Mouse (Mus musculus) heart, postnatal 0 days (tissue): ENCODE data around the gene Ghr. TPM values are rescaled to one million over a fixed set of nuclear protein-coding genes. Genes with fewer than 3 reads are reported as not detected.

Source experiments
- ATAC-seq: fragments of 200-750 bp; cut with Nextera tagmentation; 2 replicates; pipeline ENCODE4 v1.8.0; 2017; ENCODE audit warnings: low read depth, moderate number of reproducible peaks, moderate library complexity; ENCODE audit not compliant: insufficient read depth
- DNase-seq: peaks from one replicate; pipeline ENCODE4 v3.0.0-alpha.2; 2016; ENCODE audit warnings: low spot score
- H3K27ac ChIP-seq: fragments of 300-500 bp; sonication (generic); 2 replicates; pipeline ENCODE4 v1.5.1; 2014; ENCODE audit warnings: low read depth, mild to moderate bottlenecking
- H3K27me3 ChIP-seq: fragments of 300-500 bp; sonication (generic); 2 replicates; pipeline ENCODE4 v1.6.1; 2014; ENCODE audit warnings: low read length, mixed read lengths; ENCODE audit not compliant: control insufficient read depth, insufficient read depth
- H3K36me3 ChIP-seq: fragments of 300-500 bp; sonication (generic); replicated peaks from 2 replicates; pipeline ENCODE4 v1.6.1; 2014; ENCODE audit warnings: low read length, mixed read lengths; ENCODE audit not compliant: control insufficient read depth, insufficient read depth
- H3K4me1 ChIP-seq: fragments of 300-500 bp; sonication (generic); 2 replicates; pipeline ENCODE4 v1.6.1; 2014; ENCODE audit warnings: antibody characterized with exemption; ENCODE audit not compliant: control insufficient read depth, insufficient read depth
- H3K4me2 ChIP-seq: fragments of 300-500 bp; sonication (generic); 2 replicates; pipeline ENCODE4 v1.6.1; 2014; ENCODE audit warnings: low read depth, mild to moderate bottlenecking, low read length, moderate library complexity
- H3K4me3 ChIP-seq: fragments of 300-500 bp; sonication (generic); 2 replicates; pipeline ENCODE4 v1.5.1; 2014; ENCODE audit warnings: low read depth, low read length
- H3K9ac ChIP-seq: fragments of 300-500 bp; sonication (generic); replicated peaks from 2 replicates; pipeline ENCODE4 v1.6.1; 2014; ENCODE audit warnings: low read depth, low read length, mixed read lengths
- H3K9me3 ChIP-seq: fragments of 300-500 bp; sonication (generic); replicated peaks from 2 replicates; pipeline ENCODE4 v1.6.1; 2016; ENCODE audit warnings: low read length; ENCODE audit not compliant: control insufficient read depth
- CTCF ChIP-seq: IDR thresholded peaks from 2 replicates; pipeline ENCODE4 v1.5.1; 2016; ENCODE audit warnings: antibody characterized with exemption, control low read depth, low read depth
- EP300 ChIP-seq: IDR thresholded peaks from 2 replicates; pipeline ENCODE4 v1.6.1; 2016; ENCODE audit warnings: antibody characterized with exemption, low read depth
- WGBS: fragments of 180-500 bp; shearing (Covaris S2); extraction: QIAGEN DNeasy Blood & Tissue Kit; methylation state at CpG from one replicate; pipeline ENCODE4 v1.1.7; 2014; 5-methylcytosine and 5-hydroxymethylcytosine counted together
- polyA plus RNA-seq: library from polyadenylated mRNA; unstranded; fragments of >200 nt; fragmentation: Nextera tagmentation; extraction: Ambion mirVana; gene quantifications from 2 replicates; pipeline ENCODE4 v1.2.1, GENCODE M21; 2015
- total RNA-seq: library from RNA; depleted of rRNA; stranded (reverse); fragments of >200 nt; gene quantifications from 2 replicates; pipeline ENCODE4 v1.2.3, GENCODE M21; 2014; ENCODE audit warnings: low replicate concordance

Gene Ghr
- total and polyA plus RNA-seq, 2 experiments from 2014 or later = 45.1 to 67.5 TPM

GRCm38 (mm10) chr15:3303426-3303825 is 279.9 kb downstream of the Ghr start, which contains the start of gene Ccdc152:
Ccdc152 (minus strand) TSS chr15:3303526.
- TF ChIP-seq EP300 (no peak), CTCF (no peak)
- no peaks in the 10 kb centered on the region for H3K27me3 ChIP-seq
- no peak within 1 kb of the TSS for H3K4me3 ChIP-seq
- H3K36me3 ChIP-seq = no peaks in the 10 kb centered on the region
- H3K9ac ChIP-seq = no peak within 1 kb of the TSS
- 90% methylated on average over 12 of the region's 12 CpGs for WGBS
- H3K4me2 ChIP-seq = no peak within 1 kb of the TSS
- H3K27ac ChIP-seq = no peak within 1 kb of the TSS
- no peaks in the 10 kb centered on the region for H3K9me3 ChIP-seq
- no peak for DNase-seq
- no peak for ATAC-seq
- no peaks in the 10 kb centered on the region for H3K4me1 ChIP-seq

GRCm38 (mm10) chr15:3300361-3301100 is 282.8 kb downstream of the Ghr start:
- Histone ChIP-seq H3K9ac (no peak overlapping the region), H3K36me3 (no peaks in the 10 kb centered on the region), H3K9me3 (no peaks in the 10 kb centered on the region), H3K27me3 (no peaks in the 10 kb centered on the region), H3K27ac (no peak overlapping the region), H3K4me3 (no peak overlapping the region), H3K4me2 (no peak overlapping the region), H3K4me1 (no peaks in the 10 kb centered on the region)
- no peak for ATAC-seq
- WGBS = 74% methylated on average over 4 of the region's 4 CpGs
- no peak for TF ChIP-seq CTCF
- TF ChIP-seq EP300 = no peak
- DNase-seq = no peak

GRCm38 (mm10) chr15:3297615-3298014 is 285.7 kb downstream of the Ghr start:
- Histone ChIP-seq H3K27ac (no peak overlapping the region), H3K9ac (no peak overlapping the region), H3K4me3 (no peak overlapping the region), H3K27me3 (no peaks in the 10 kb centered on the region), H3K9me3 (no peaks in the 10 kb centered on the region), H3K4me2 (no peak overlapping the region), H3K4me1 (no peaks in the 10 kb centered on the region), H3K36me3 (no peaks in the 10 kb centered on the region)
- WGBS = 74% methylated on average over 8 of the region's 8 CpGs
- no peak for TF ChIP-seq CTCF
- no peak for TF ChIP-seq EP300
- ATAC-seq = no peak
- DNase-seq = no peak

GRCm38 (mm10) chr15:3295986-3296385 is 287.3 kb downstream of the Ghr start:
- Histone ChIP-seq H3K27me3 (no peaks in the 10 kb centered on the region), H3K27ac (no peak overlapping the region), H3K9me3 (no peaks in the 10 kb centered on the region), H3K4me1 (no peaks in the 10 kb centered on the region), H3K36me3 (no peaks in the 10 kb centered on the region), H3K4me3 (no peak overlapping the region), H3K9ac (no peak overlapping the region), H3K4me2 (no peak overlapping the region)
- peak; percentile 20 for DNase-seq
- TF ChIP-seq EP300 (no peak), CTCF (peak; percentile 36)
- 72% methylated on average over 1 of the region's 1 CpGs for whole genome bisulfite sequencing
- ATAC-seq = no peak

- no peaks in the 10 kb centered on the region for H3K27me3 ChIP-seq
- no peak for TF ChIP-seq CTCF
- 27% methylated on average over 1 of the region's 1 CpGs for WGBS
- H3K9ac ChIP-seq = no peak overlapping the region
- no peak overlapping the region for H3K4me3 ChIP-seq
- H3K4me2 ChIP-seq = no peak overlapping the region
- no peaks in the 10 kb centered on the region for H3K36me3 ChIP-seq
- DNase-seq (no peak), ATAC-seq (no peak)
- H3K4me1 ChIP-seq = no peaks in the 10 kb centered on the region
- no peaks in the 10 kb centered on the region for H3K9me3 ChIP-seq
- no peak overlapping the region for H3K27ac ChIP-seq
These were observed 289.8 kb downstream of the Ghr start for GRCm38 (mm10) chr15:3293477-3293876.

GRCm38 (mm10) chr15:3290435-3290834 is 292.9 kb downstream of the Ghr start:
- no peak for ATAC-seq
- WGBS = 85% methylated on average over 3 of the region's 3 CpGs
- no peak overlapping the region for H3K4me2 ChIP-seq

More at GRCm38 (mm10) chr15:3290435-3290834, 292.9 kb downstream of the Ghr start:
- Histone ChIP-seq H3K9ac (no peak overlapping the region), H3K9me3 (no peaks in the 10 kb centered on the region), H3K36me3 (no peaks in the 10 kb centered on the region), H3K27me3 (no peaks in the 10 kb centered on the region), H3K4me3 (no peak overlapping the region), H3K27ac (no peak overlapping the region), H3K4me1 (no peaks in the 10 kb centered on the region)
- DNase-seq = no peak
- TF ChIP-seq CTCF (no peak), EP300 (no peak)
